Mouse (Mus musculus) heart, embryonic 16.5 days (tissue): Measurements from ENCODE around the gene Yipf1. TPM values are rescaled to one million over a fixed set of nuclear protein-coding genes. Genes with fewer than 3 reads are reported as not detected.

Source experiments
- ATAC-seq: fragments of 200-750 bp; cut with Nextera tagmentation; replicated peaks from 2 replicates; pipeline ENCODE4 v1.8.0; 2017; ENCODE audit warnings: moderate number of reproducible peaks; ENCODE audit not compliant: insufficient read depth, low FRiP score; ENCODE audit errors: extremely low read depth
- H3K27ac ChIP-seq: fragments of 300-500 bp; sonication (generic); 2 replicates; pipeline ENCODE4 v1.5.1; 2014; ENCODE audit warnings: mild to moderate bottlenecking, low read length, control low read depth, moderate library complexity
- H3K27me3 ChIP-seq: fragments of 300-500 bp; sonication (generic); 2 replicates; pipeline ENCODE4 v1.6.1; 2014; ENCODE audit warnings: low read length, mixed read lengths; ENCODE audit not compliant: control insufficient read depth, insufficient read depth
- H3K36me3 ChIP-seq: fragments of 300-500 bp; sonication (generic); 2 replicates; pipeline ENCODE4 v1.6.1; 2014; ENCODE audit not compliant: control insufficient read depth, insufficient read depth
- H3K4me1 ChIP-seq: fragments of 300-500 bp; sonication (generic); 2 replicates; pipeline ENCODE4 v1.6.1; 2014; ENCODE audit warnings: low read length, mixed read lengths; ENCODE audit not compliant: control insufficient read depth, insufficient read depth
- H3K4me2 ChIP-seq: fragments of 300-500 bp; sonication (generic); 2 replicates; pipeline ENCODE4 v1.6.1; 2014; ENCODE audit warnings: low read depth, mild to moderate bottlenecking, control low read depth, low read length
- H3K4me3 ChIP-seq: fragments of 300-500 bp; sonication (generic); 2 replicates; pipeline ENCODE4 v1.5.1; 2014; ENCODE audit warnings: mild to moderate bottlenecking, control low read depth, low read length
- H3K9ac ChIP-seq: fragments of 300-500 bp; sonication (generic); 2 replicates; pipeline ENCODE4 v1.6.1; 2014; ENCODE audit warnings: low read length, control low read depth
- H3K9me3 ChIP-seq: fragments of 300-500 bp; sonication (generic); replicated peaks from 2 replicates; pipeline ENCODE4 v1.6.1; 2016; ENCODE audit warnings: low read length; ENCODE audit not compliant: control insufficient read depth
- WGBS: fragments of 180-500 bp; shearing (Covaris S2); extraction: QIAGEN DNeasy Blood & Tissue Kit; methylation state at CpG from one replicate; pipeline ENCODE4 v1.1.7; 2014; 5-methylcytosine and 5-hydroxymethylcytosine counted together
- polyA plus RNA-seq: library from polyadenylated mRNA; unstranded; fragments of >200 nt; fragmentation: Nextera tagmentation; extraction: Ambion mirVana; gene quantifications from 2 replicates; pipeline ENCODE4 v1.2.1, GENCODE M21; 2015

Gene Yipf1
- polyA plus RNA-seq, 1 experiment from 2014 or later: 45.6 TPM

DNA sequence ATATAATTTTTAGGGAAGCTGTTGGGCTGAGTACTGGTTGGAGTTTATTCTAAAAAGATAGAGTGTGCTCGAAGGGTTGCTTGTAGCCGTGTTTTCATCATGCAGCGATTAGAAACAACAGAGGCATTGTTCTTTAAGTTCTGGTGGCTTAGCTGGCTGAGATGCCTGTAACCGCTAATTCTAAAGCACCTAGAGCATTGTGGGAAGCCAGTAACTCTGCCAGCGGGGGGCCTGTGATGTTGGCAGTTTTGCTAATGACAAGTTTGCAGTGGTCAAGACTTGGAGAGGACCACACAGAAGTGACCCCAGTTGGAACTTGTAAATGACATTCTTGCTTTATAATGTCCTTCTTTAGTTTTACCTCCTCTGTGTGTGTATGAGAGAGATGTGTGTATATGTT is 27.2 kb downstream of the Yipf1 start:
- no peaks in the 10 kb centered on the region for H3K4me1 ChIP-seq
- no peak overlapping the region for H3K27ac ChIP-seq
- no peak overlapping the region for H3K4me2 ChIP-seq
- peaks cover 3% of the 10 kb centered on the region; the same call in 1 of the 2 replicates for H3K36me3 ChIP-seq
- H3K9me3 ChIP-seq: no peaks in the 10 kb centered on the region
- no peaks in the 10 kb centered on the region for H3K27me3 ChIP-seq
- H3K9ac ChIP-seq: no peak overlapping the region
- WGBS: 63% methylated on average over 5 of the region's 5 CpGs
- ATAC-seq: no peak
- no peak overlapping the region for H3K4me3 ChIP-seq

DNA sequence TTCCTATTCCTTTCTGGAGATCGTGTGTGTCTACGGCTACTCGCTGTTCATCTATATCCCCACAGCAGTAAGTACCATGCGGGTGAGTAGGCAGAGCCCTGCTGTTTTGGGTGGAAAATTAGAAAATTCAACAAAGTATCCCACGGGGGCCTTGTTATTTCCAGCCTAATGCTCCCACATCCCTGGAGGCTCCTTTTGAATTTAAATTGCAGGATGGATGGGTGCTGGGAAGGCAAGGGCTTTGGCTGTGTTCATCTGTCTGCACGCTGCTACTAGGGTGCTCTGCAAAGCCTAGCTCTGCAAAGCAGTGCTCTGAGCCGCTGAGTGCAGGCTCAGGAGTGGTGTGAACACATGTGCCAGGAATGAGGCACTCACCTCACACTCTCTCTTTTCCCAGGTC is 30.4 kb downstream of the Yipf1 start:
- WGBS: 83% methylated on average over 7 of the region's 7 CpGs
- Histone ChIP-seq H3K36me3 (peaks cover 3% of the 10 kb centered on the region; the same call in 1 of the 2 replicates), H3K9ac (no peak overlapping the region), H3K4me2 (no peak overlapping the region), H3K9me3 (no peaks in the 10 kb centered on the region), H3K27me3 (no peaks in the 10 kb centered on the region), H3K4me3 (no peak overlapping the region), H3K4me1 (no peaks in the 10 kb centered on the region), H3K27ac (no peak overlapping the region)
- ATAC-seq: no peak

DNA sequence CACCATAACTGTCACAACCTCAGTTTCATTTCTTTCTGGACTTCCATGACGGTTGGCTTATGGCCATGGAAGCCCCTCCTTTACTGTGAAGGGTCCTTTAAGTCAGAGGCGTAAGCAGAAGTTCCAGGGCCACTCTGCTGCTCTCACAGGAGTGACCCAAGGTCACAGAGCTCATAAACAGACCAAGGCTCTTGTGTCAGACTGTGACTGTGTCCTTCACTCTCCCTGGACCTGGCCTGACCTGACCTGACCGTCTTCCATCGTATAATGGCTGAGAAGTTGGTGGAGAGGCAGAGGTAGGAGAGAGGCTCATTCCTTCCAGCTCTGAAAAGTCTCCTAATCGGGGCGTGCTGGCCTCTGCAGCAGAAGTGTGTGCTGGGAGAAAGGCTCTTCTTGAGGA is 33.1 kb downstream of the Yipf1 start:
- no peak for ATAC-seq
- Histone ChIP-seq H3K4me1 (no peaks in the 10 kb centered on the region), H3K36me3 (peaks cover 3% of the 10 kb centered on the region; the same call in 1 of the 2 replicates), H3K27ac (no peak overlapping the region), H3K4me3 (no peak overlapping the region), H3K4me2 (no peak overlapping the region), H3K27me3 (no peaks in the 10 kb centered on the region), H3K9me3 (no peaks in the 10 kb centered on the region), H3K9ac (no peak overlapping the region)
- 74% methylated on average over 6 of the region's 6 CpGs for WGBS

DNA sequence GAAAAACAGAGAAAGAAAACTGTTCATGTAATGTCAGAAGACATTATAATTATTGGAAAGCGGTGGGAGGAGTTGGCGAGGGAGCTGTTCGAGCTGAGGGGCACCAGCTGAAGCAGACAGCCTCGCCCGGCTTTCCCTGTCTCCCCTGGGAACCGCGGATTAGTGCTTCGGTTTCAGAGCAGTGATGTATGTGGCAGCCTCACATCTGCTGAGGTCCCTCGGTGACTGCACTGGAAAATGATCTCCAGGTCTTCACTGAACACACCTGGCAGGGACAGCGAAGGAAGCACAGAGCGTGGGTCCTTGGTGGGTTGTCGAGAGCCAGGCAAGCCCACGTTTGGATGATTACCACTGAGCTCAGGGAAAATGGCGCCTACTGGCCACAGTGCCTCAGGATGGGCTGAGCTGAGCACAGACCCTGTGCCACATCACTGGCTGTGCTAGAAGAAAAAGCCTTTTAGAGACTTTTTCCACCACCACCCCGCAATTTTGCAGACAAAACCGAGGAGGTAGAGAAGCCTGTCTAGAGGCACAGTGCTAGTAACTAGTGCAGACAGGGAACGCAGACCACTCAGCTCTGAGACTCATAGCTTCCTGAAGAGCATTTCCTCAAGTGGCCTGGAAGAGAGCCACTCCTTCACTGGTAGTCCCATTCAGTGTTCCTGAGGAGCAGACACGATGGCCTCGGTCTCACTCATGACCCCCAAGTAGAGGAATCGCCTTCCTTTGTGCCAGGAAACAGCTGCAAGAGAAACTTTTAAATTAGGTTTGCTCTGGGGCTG is 34.6 kb downstream of the Yipf1 start:
- H3K4me2 ChIP-seq: no peak overlapping the region
- H3K9ac ChIP-seq: no peak overlapping the region
- 67% methylated on average over 20 of the region's 20 CpGs for WGBS
- H3K27me3 ChIP-seq: no peaks in the 10 kb centered on the region
- no peaks in the 10 kb centered on the region for H3K4me1 ChIP-seq
- H3K9me3 ChIP-seq: no peaks in the 10 kb centered on the region
- peaks cover 3% of the 10 kb centered on the region; the same call in 1 of the 2 replicates for H3K36me3 ChIP-seq
- H3K4me3 ChIP-seq: no peak overlapping the region
- no peak overlapping the region for H3K27ac ChIP-seq
- ATAC-seq: no peak

DNA sequence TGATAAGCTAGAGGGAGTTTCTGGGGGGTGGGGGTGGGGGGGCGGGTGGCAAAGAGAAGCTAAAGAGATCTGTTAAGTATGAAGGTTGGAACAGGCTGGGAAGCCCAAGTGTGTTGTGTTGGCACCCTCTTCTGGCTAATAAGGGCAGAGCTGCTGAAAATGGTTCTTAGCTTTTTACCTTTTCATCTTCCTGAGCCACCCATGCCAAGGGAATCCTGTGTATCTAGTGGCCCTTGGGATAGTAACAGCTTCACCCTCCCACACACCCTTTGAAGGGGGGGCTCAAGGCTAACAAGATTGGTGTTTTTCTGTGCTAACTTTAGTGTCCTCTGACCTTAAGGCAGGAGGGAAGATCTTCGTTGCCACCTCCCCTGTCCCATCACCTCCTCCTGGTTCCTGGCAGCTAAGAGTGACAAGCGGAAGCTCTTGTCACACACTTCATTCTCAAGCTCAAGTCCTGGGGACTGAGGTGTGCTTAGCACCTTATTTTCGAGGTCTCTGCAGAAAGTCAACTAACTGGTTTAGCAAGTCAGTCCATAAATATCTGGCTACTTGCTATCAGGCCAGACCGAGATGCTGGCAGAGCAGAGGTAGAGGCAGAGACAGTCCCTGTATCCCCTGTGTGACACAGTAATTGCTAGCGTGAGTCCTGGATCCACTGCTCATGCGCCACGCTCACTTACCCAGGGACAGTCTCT is 35.3 kb downstream of the Yipf1 start:
- H3K27ac ChIP-seq: no peak overlapping the region
- H3K27me3 ChIP-seq: no peaks in the 10 kb centered on the region
- WGBS: 64% methylated on average over 8 of the region's 8 CpGs
- ATAC-seq: no peak; the same call in 1 of the 2 replicates
- H3K9me3 ChIP-seq: no peaks in the 10 kb centered on the region
- no peaks in the 10 kb centered on the region for H3K4me1 ChIP-seq
- H3K4me3 ChIP-seq: no peak overlapping the region
- no peak overlapping the region for H3K4me2 ChIP-seq
- H3K36me3 ChIP-seq: peaks cover 3% of the 10 kb centered on the region; the same call in 1 of the 2 replicates
- no peak overlapping the region for H3K9ac ChIP-seq

DNA sequence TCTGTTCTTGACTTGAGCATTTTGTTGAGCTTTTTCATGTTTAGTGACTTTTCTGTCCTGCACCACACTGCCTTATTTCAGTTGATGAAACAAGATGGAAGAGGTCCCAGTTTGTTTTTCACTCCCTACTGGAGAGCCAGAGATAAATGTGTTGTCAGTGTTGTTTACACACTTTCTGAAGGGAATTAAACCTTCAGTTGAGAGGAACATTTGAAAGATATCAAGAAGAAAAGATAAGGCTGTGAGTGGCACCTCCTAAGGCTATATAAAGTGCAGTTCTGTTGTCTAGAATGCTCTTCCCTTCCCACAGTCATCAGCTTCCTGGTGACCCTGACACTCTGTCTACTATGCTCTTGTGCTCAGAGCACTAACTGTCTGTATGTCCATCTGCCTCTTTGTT is 37.2 kb downstream of the Yipf1 start:
- H3K27ac ChIP-seq: no peak overlapping the region
- no peaks in the 10 kb centered on the region for H3K9me3 ChIP-seq
- H3K9ac ChIP-seq: no peak overlapping the region
- H3K27me3 ChIP-seq: no peaks in the 10 kb centered on the region
- H3K4me1 ChIP-seq: no peaks in the 10 kb centered on the region
- no peak overlapping the region for H3K4me3 ChIP-seq
- H3K4me2 ChIP-seq: no peak overlapping the region
- ATAC-seq: no peak
- H3K36me3 ChIP-seq: no peaks in the 10 kb centered on the region

DNA sequence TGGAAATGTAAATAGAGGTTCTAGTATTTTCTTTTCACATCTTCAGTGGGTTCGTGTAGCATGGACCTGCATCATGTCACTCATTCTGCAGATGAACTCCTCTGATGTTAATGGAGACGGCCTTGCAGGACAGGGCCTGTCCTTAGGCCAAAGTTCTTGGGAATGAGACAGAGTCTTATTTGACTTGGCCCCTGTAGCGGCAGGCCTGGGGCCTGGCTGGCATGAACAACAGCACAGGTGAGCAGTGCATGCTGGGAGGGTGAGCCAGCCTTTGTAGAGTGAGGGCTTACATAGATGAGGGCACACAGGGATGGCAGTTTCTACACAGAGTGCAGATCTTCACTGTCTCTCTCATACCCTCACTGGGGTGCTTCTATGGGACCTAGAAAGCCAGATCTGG is 39.4 kb downstream of the Yipf1 start:
- Histone ChIP-seq H3K9me3 (no peaks in the 10 kb centered on the region), H3K4me2 (no peak overlapping the region), H3K27me3 (no peaks in the 10 kb centered on the region), H3K9ac (no peak overlapping the region), H3K4me3 (no peak overlapping the region), H3K36me3 (peaks cover 4% of the 10 kb centered on the region), H3K27ac (no peak overlapping the region), H3K4me1 (no peaks in the 10 kb centered on the region)
- WGBS: 77% methylated on average over 3 of the region's 3 CpGs
- ATAC-seq: no peak

DNA sequence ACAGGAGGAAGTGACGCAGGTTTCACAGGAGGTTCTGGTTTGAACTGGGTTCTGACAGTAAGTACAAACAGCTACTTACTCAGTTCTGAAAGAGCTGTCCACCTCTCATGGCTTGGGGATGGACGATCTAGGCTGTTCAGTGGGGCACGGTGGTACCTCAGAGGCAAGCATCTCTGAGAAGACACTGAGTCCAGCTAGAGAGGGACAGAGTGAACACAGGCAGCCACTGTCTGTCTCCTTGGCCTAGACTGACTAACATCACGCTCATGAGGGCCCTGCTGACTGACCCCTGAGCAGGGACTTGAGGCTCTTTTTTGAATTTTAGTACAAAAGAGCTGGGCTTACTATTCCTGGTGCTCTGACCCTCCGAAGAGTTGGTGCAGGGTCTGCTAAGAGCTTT is 40.0 kb downstream of the Yipf1 start:
- H3K4me3 ChIP-seq: no peak overlapping the region
- ATAC-seq: no peak
- H3K36me3 ChIP-seq: peaks cover 4% of the 10 kb centered on the region
- no peak overlapping the region for H3K4me2 ChIP-seq
- H3K27ac ChIP-seq: no peak overlapping the region
- H3K9me3 ChIP-seq: no peaks in the 10 kb centered on the region
- H3K9ac ChIP-seq: no peak overlapping the region
- H3K4me1 ChIP-seq: no peaks in the 10 kb centered on the region
- no peaks in the 10 kb centered on the region for H3K27me3 ChIP-seq
- 87% methylated on average over 5 of the region's 5 CpGs for WGBS

DNA sequence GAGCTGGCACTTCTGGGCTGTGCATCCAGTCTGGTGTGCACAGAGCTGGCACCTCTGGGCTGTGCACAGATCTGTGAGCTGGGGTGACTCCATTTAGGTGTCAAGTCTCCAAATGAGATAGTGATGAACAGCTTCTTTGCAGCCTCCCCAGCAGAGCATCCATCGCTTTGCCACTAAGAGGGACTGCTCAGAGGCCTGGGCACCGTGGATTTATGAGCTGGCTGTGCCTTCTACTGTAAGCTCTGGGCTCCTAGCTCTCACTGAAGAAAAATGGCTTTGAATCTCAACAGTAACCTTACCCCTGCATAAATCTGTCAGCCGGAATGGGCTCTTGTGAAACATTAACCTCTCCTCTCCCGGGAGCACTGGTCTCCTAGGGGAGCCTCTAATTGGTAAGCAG is 40.4 kb downstream of the Yipf1 start:
- no peak for ATAC-seq
- Histone ChIP-seq H3K4me2 (no peak overlapping the region), H3K9me3 (no peaks in the 10 kb centered on the region), H3K4me1 (no peaks in the 10 kb centered on the region), H3K27me3 (no peaks in the 10 kb centered on the region), H3K36me3 (peaks cover 4% of the 10 kb centered on the region), H3K4me3 (no peak overlapping the region), H3K9ac (no peak overlapping the region), H3K27ac (no peak overlapping the region)
- WGBS: 57% methylated on average over 4 of the region's 4 CpGs
